Mouse (Mus musculus) frontal cortex, postnatal 25 days (tissue): ENCODE data around the gene Nol6.
"Not testable (repeated sequence)": the region's sequence is repeated elsewhere in the genome, so short reads cannot be mapped to it uniquely, and the experiment has no call there.

Experiments
- DNase-seq, 2 experiments: peaks; one replicate each; pipeline ENCODE4 v3.0.0; 2022; ENCODE audit warnings: low spot score in 2 of 2

The Nol6 gene

DNA sequence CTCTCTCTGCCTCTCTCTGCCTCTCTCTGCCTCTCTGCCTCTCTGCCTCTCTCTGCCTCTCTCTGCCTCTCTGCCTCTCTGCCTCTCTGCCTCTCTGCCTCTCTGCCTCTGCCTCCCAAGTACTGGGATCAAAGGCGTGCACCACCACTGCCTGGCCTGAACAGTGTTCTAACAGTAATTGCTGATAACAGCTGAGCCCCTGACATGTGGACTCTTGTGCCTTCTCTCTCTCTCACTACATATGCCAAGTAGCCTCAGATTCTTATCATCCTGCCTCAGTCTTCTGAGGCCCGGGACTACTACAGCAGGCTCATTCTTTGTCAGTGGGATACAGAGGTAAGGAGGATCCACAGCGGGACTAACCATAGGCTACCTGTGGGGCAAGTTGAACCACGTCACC, 41.5 kb downstream of the Nol6 start:
- not testable (repeated sequence) for DNase-seq

DNA sequence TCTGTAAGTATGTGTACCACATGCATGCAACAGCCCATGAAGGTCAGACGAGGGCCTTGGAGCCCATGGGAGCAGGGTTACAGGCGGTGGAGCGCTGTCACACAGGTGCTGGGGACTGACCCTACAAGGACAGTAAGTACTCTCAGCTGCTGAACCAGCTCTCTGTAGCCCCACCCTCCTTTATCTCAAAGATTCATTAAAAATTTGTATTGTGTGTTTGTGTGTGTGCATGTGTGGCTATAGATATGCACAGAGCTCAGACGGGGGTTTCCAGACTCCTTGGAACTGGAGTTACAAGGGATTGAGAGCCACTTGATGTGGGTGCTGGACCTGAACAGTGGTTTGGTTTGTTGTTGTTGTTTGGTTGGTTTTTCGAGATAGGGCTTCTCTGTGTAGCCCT, 42.5 kb downstream of the Nol6 start:
- no peak for DNase-seq

DNA sequence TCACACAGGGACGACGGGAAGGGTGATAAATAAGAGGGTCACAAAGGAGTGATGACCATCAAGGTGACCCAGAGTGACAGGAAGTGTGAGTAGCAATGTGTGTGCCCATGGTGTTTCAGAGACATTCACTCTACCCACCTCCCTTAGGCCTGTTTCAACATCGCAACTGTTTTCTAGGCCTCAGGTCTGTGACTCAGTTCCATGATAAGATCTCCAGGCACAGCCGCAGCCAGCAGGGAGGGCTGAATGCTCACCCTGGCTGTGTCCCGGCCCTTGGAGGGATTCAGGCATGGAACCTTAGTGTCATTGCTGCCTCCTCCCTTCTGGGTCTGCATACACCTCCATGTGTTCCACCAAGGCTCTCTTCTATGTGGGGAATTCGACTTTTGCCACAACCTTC, 45.5 kb downstream of the Nol6 start:
- no peak for DNase-seq

DNA sequence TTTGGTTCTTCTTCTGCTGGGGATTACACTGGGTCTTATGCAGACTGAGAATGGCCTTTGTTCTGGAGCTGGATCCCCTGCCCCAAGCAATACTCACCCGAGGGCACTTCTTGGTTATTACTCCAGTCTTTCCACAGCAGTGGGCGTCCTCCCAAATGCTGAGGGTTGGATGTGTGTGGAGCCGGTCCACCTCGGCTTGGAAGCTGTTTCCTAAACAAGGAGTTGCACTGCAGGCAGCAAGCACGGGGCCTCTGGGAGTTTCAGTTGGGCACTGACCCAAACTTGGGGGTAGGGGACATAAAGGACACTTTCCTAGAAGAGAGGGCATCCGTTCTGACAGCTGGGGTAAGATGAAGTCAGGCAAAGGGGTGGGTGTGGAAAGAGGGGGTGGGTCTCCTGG, 49.8 kb downstream of the Nol6 start:
- DNase-seq: no peak

DNA sequence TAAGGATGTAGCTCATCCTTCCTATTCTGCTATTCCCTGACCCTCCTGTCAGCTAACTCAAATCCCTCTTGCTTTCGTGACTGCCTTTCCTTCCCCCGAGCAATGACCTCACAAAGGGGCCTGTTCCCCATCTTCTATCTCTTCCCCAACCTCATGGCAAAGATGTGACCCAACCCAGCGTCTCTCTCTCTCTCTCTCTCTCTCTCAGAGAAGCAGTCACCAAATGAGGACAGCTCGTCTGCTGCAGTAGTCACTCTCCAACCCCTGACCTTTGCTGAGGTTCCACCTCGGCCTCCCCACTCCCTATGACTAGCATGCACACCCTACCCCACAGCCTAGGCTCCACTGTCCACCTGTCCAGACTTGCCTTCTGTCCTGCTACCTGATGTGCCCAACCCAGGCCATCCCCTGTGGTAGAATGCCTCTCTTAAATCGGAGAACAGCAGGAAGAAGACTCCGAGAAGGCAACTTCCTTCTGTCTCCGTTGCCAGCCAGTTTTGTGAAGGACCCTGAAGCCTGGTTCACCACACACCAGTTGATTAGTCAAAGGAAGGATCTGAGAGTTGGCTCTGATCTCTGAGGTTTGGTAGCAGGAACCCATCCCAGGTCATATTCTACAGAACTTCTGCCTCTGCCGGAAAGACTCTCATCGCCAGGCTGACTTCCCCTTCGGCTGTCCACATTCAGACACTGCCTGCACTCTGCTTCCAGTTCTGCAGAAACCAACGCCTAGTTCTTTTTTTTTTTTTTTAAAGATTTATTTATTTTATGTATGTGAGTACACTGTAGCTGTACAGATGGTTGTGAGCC, 51.0 kb downstream of the Nol6 start:
- no peak for DNase-seq

DNA sequence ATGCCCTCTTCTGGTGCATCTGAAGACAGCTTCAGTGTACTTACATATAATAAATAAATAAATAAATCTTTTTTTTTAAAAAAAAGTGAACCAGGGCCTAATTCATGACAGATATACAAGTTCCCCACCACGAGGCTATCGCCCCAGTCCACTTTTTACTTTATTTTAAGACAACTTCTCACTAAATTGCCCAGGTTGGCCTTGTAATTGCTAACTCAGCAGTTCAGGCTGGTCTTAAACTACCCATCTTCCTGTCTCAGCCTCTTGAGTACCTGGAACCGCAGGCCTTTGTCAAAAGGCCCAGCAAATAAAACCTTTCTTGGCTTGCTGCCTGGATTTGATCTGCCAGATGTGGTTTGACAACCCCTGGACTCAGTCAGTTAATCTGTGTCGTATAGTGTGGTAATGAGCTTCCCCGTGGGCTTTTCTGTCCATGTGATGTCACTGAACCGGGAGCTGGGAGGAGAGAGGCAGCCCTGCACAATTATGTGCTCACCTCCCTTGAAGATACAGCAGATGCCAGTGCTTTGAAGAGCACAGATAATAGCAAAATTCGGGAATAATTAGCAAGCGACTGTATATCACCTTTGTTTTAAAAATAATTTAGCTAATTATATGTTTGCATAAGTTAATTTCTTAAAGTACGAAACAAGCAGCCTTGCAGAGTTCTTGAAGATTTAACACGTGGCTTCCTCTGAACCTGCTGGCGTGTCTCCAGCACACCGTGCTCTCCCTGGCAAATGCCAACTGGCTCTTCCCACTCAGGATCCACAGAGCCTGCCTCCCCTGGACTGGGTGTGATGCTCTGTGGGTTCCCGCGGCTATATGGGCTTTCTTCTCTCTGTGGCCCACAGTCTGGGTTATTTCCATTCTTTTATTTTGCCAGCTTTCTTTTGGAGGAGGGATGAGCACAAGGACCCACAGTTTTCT, 52.5 kb downstream of the Nol6 start:
- DNase-seq: no peak

DNA sequence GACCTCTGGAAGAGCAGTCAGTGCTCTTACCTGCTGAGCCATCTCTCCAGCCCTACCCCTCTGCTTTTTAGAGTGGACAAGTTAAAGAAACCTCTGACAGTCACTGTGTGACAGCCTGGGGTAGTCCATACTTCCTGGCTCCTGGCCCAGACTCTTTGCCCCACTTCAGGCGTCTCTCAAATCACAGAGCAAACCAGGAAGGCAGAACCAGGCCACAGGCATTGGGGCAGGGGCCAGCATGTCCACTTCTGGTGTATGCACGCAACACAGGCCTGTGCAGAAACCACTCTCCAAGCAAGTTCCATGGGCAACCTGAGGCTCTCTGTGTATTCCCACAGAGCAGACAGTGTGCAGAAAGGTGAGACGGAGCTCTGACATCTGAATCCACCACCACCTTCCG, 59.1 kb downstream of the Nol6 start:
- DNase-seq: no peak
